Mouse (Mus musculus) lung, adult 2 months (tissue): ENCODE data around the gene Sfrp5. TPM values are rescaled to one million over a fixed set of nuclear protein-coding genes. Genes with fewer than 3 reads are reported as not detected.

ENCODE experiments used
- DNase-seq: peaks from one replicate; pipeline ENCODE4 v3.0.0; 2022
- H3K4me1 ChIP-seq: fragments of 200-500 bp; 2 replicates; pipeline ENCODE4 v1.6.1; 2011; ENCODE audit warnings: low read length; ENCODE audit not compliant: control insufficient read depth, insufficient read depth
- H3K4me3 ChIP-seq: fragments of 200-500 bp; replicated peaks from 2 replicates; pipeline ENCODE3; 2011; ENCODE audit warnings: low read depth, mild to moderate bottlenecking, control low read depth, low read length; ENCODE audit errors: extremely low read depth
- CTCF ChIP-seq: fragments of 200-500 bp; IDR thresholded peaks from 2 replicates; pipeline ENCODE4 v1.5.1; 2011; ENCODE audit warnings: mild to moderate bottlenecking, low read length, control low read depth; ENCODE audit not compliant: insufficient read depth
- POLR2A ChIP-seq: fragments of 200-500 bp; IDR thresholded peaks from 2 replicates; pipeline ENCODE4 v1.6.1; 2011; ENCODE audit warnings: low read depth, mild to moderate bottlenecking, control low read depth, low read length, borderline replicate concordance; ENCODE audit errors: extremely low read depth
- WGBS: fragments of 180-500 bp; shearing (Covaris S2); methylation state at CpG from one replicate; pipeline ENCODE4 v1.1.7; 2018; 5-methylcytosine and 5-hydroxymethylcytosine counted together
- polyA plus RNA-seq: library from polyadenylated mRNA; depleted of rRNA; stranded (reverse); fragments of >200 nt; gene quantifications from 2 replicates; pipeline ENCODE4 v1.2.3, GENCODE M21; 2012; rRNA removed

Gene Sfrp5
- polyA plus RNA-seq, result 4.9 and 9.4 TPM in 2 replicates

DNA sequence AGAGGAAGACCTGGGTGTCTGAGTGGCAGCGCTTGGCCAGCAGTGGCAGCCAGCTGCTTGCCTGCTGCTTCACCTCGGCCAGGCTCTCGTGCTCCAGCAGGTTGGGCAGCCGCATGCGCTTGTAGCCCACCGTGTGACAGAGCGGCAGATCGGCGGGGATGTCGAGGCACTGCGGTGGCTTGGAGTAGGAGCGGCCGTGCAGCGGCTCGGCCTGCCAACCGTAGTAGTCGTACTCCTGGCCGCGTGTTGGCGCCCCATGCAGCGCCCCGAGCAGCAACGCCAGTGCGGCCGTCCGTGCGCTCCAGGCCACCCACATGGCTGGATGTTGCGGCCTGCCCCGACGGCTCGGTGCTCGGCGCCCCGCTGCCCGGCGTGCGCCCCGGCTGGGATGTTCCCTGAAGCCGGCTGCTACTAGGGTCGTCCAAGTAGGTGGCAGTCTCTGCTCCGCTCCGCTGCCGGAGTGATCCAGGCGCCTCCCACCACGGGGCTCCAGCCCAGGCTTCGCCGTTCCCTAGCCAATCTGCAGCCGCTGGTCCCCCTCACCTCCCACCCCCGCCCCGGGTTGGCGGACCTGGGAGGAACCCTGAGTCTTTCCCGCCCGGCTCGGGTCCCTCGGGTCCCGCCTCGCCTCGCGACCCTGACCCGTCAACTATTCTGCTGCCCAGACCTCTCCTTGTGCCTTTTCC lies at the start of gene Sfrp5:
Gene Sfrp5 (minus strand): TSS at position 557 of the 686 bp plus-strand sequence.
- no peak within 1 kb of the TSS for H3K4me3 ChIP-seq
- 2% methylated on average over 60 of the region's 60 CpGs for WGBS
- H3K4me1 ChIP-seq, result peaks cover 2% of the 10 kb centered on the region; the same call in 1 of the 2 replicates
- no peak for DNase-seq
- TF ChIP-seq POLR2A (no peak), CTCF (no peak)

DNA sequence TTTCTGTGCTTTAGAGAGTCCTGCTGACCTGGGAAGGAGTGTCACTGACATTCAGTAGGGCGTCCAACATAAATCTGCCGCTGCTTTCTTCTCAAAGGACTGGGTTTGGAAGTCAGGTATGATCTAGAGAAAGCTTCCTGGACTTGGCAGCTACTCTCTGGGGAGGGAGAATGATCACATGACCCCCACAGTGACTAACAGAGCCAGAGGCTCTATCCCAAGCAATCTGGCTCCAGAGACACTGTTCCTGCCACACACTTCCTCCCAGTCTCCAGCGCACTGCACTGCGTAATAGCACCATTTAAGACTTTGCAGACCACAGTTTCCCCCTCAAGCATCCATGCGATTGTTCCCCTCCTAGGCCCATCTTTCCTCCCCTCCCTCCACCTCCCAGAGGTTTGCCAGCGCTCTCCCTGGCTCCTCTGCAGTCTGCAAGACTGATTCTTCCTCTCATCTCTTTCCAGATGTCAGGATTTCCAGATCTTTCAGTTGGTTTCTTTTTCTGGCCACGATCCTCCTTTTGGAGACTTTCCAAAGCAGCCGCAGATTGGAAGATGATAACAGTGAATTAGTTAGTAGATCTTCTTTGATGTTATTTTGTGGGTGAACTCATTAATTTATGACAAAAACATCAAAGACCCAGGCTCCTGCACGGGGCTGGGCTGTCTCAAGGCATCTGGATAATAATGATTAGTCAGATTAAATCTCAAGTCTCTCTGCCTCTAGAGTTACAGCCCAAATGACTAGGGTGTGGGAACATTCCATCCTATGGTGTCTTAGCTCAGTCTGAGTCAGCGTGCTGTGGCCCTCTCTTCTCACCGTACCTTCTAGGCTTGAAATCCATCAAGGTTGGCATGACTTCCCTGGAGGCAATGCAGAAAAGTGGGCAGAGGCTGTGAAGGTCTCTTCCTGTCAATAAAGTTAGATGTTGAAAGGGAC lies 48.2 kb upstream of the Sfrp5 start:
- 61% methylated on average over 11 of the region's 11 CpGs for WGBS
- DNase-seq, result no peak
- H3K4me1 ChIP-seq, result no peaks in the 10 kb centered on the region
- TF ChIP-seq POLR2A (no peak), CTCF (no peak)
- H3K4me3 ChIP-seq, result no peak overlapping the region

DNA sequence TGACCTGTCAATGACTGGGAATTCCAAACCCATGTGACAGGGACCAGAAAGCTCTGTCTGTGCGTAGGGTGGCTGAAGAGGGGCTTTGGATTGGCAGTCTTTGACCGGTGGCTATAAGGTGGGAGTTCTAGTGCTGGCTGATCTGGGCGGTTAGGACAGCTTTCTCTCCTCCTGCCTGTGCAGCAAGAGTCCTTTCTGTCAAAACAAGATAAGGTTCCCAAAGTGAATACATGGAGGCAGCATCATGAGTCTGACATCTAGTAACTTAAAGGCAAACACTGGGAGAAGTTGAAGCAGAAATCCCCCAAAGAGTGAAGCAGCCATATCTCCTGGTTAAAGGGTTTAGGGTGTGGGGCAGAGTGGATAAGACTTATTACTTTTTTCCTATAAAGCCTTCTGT lies 45.5 kb upstream of the Sfrp5 start, which contains the start of gene Golga7b:
Gene Golga7b (plus strand): TSS at position 56 of the 400 bp plus-strand sequence.
- TF ChIP-seq POLR2A, result no peak
- TF ChIP-seq CTCF, result no peak
- no peak within 1 kb of the TSS for H3K4me3 ChIP-seq
- H3K4me1 ChIP-seq, result no peaks in the 10 kb centered on the region
- WGBS, result 70% methylated on average over 3 of the region's 3 CpGs
- DNase-seq, result no peak

DNA sequence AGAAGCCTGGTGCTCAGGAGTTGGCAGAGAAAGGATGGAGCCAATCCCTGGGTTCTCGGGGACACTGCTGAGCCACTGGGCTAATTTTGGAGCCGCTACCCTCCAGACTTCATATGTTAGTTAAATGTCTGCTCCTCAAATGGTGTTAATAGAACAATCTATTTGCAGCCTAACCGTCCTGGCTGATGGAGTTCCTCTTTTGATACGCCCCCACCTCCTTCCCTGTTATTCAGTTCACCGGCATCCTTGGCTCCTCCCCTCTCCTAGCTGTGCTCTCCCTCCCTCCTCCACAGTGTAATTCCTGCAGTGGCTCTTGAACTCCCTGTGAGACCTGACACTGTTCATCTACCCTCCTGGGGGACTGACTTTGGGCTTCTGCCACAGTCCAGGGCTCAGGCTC lies 44.6 kb upstream of the Sfrp5 start:
- Histone ChIP-seq H3K4me1 (no peaks in the 10 kb centered on the region), H3K4me3 (no peak overlapping the region)
- DNase-seq, result no peak
- no peak for TF ChIP-seq CTCF
- no peak for TF ChIP-seq POLR2A
- WGBS, result 50% methylated on average over 5 of the region's 5 CpGs

DNA sequence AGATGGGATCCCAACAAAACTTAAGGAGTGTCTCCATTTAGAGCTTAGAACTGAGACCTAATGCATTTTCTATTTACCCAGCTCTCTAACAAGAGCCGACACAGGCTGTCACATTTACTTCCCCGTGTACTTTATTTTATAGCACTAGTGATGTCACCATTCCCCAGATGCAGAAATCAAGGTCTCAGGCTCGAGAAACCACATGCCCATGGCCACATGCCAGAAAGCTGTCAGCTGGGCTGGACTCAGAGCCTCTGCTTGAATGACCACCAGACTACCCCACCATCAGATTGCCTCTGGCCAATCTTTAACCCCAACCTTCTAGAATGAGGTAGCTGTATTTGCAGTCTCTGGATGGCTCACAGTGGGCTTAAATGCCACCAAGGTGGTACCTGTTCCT lies 41.3 kb upstream of the Sfrp5 start:
- 41% methylated on average over 3 of the region's 3 CpGs for WGBS
- TF ChIP-seq CTCF (no peak), POLR2A (no peak)
- H3K4me1 ChIP-seq, result no peaks in the 10 kb centered on the region
- no peak overlapping the region for H3K4me3 ChIP-seq
- DNase-seq, result no peak

DNA sequence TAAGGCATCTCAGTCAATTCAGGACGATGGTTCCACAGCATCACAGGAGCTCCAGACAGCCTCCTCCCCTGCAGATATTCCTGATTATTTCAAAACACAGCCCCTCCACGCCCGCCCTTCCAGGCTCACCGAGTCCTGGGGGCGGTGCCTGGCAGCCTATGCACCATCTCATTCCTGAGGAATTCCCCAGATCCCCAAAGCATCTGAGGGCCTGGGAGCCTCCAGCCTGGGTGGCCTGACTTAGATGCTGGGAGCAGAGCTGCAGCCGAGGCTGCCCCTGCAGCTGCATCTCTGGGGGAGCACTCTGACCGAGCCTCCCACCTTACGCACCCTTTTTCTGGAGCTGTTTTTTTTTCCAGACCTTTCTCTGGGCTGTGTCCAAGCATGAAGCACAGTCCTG lies 38.8 kb upstream of the Sfrp5 start:
- no peak for DNase-seq
- 45% methylated on average over 8 of the region's 8 CpGs for WGBS
- TF ChIP-seq POLR2A (no peak), CTCF (no peak)
- H3K4me1 ChIP-seq, result no peaks in the 10 kb centered on the region
- no peak overlapping the region for H3K4me3 ChIP-seq

DNA sequence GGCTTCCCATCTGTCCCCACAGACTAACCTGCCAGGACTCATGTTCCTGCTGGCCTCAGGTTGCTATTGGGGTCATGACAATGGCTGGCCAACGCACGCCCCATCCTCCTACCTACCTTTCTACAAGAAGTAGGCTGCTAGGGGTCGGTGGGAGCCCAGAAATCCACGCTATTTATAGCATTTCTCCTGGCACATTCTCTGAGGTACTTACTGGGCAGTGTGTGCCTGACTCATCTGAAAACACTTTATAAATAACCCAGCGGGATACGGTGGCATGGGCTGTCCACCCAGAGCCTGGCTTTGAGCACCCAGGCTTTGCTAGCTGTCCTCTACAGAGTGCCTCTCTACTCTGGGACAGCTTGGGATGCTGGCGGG lies 36.3 kb upstream of the Sfrp5 start:
- H3K4me3 ChIP-seq, result no peak overlapping the region
- TF ChIP-seq POLR2A (no peak), CTCF (no peak)
- 56% methylated on average over 7 of the region's 7 CpGs for WGBS
- H3K4me1 ChIP-seq, result no peaks in the 10 kb centered on the region
- no peak for DNase-seq

DNA sequence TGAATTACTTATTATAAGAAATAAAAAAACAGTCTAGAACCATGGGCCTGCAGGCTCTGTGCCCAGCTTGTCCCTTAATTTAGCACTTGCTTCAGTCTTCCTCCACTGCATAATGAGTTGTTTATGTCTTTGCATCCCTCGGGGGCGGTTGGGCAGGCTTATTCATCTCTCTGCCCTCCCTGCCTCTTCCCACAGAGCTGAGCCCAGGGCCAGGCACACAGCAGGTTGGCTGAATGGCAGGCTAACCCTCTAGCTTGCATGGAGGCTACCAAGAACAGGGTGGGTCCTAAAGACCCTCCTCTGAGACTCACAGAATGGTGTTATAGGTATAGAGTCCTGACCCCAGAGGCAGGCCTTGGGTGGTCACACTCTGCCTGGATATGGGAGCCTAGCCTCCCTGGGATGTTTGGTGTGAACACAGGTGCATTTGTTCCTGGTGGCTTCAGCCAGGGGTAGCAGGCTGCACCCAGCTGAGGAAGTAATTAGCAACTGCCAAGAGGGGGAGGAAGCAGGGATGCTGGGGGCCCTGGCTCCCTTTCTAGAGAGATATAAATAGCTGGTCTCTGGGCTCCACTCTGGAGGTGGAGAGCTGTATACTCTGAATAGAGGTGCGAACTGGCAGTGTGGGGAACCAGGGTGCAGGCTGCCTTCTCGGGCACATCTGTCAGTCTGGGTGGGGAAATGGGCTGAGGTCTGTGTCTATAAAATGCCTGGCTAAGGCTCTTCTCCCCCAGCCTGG lies 35.7 kb upstream of the Sfrp5 start:
- TF ChIP-seq POLR2A, result no peak
- TF ChIP-seq CTCF, result no peak
- no peak for DNase-seq
- Histone ChIP-seq H3K4me3 (no peak overlapping the region), H3K4me1 (no peaks in the 10 kb centered on the region)
- WGBS, result 20% methylated on average over 4 of the region's 4 CpGs

DNA sequence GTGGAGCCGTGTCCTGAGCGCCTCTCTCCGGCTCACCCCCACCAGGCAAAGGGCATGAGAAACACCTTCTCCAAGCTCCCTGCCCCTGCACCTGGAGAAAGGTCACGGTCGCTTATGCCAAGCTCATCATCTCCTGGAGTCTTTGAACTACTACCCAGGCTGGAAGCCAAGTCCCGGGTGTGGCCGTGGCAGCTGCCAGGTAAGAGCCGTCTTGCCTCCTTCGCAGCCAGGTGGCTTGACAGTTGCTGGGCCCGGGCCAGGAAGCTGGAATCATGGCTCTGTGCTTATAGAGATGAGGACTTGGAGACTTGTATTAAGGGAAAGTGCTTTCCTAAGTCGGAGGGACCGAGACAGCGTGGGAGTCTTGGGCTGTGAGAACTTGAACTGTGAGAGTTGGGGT lies 28.9 kb upstream of the Sfrp5 start:
- no peak for TF ChIP-seq CTCF
- no peak for TF ChIP-seq POLR2A
- Histone ChIP-seq H3K4me3 (no peak overlapping the region), H3K4me1 (no peaks in the 10 kb centered on the region)
- DNase-seq, result no peak
- 75% methylated on average over 13 of the region's 13 CpGs for WGBS
